Mouse (Mus musculus) neural tube, embryonic 15.5 days (tissue): ENCODE data around the gene Gm47189. TPM values are rescaled to one million over a fixed set of nuclear protein-coding genes. Genes with fewer than 3 reads are reported as not detected.
"Not testable (repeated sequence)": the region's sequence is repeated elsewhere in the genome, so short reads cannot be mapped to it uniquely, and the experiment has no call there.

Source experiments
- ATAC-seq: fragments of 200-750 bp; cut with Nextera tagmentation; 2 replicates; pipeline ENCODE4 v1.8.0; 2017; ENCODE audit warnings: mild to moderate bottlenecking, moderate TSS enrichment, moderate library complexity; ENCODE audit not compliant: low FRiP score
- H3K27ac ChIP-seq: fragments of 300-500 bp; sonication (generic); replicated peaks from 2 replicates; pipeline ENCODE4 v1.5.1; 2015; ENCODE audit warnings: mild to moderate bottlenecking, inconsistent platforms
- H3K27me3 ChIP-seq: fragments of 300-500 bp; sonication (generic); replicated peaks from 2 replicates; pipeline ENCODE4 v1.6.1; 2015; ENCODE audit warnings: inconsistent platforms
- H3K36me3 ChIP-seq: fragments of 300-500 bp; sonication (generic); 2 replicates; pipeline ENCODE4 v1.6.1; 2015; ENCODE audit warnings: inconsistent platforms
- H3K4me1 ChIP-seq: fragments of 300-500 bp; sonication (generic); 2 replicates; pipeline ENCODE4 v1.6.1; 2015; ENCODE audit warnings: inconsistent platforms
- H3K4me2 ChIP-seq: fragments of 300-500 bp; sonication (generic); 2 replicates; pipeline ENCODE4 v1.6.1; 2015; ENCODE audit warnings: inconsistent platforms, mild to moderate bottlenecking, moderate library complexity
- H3K4me3 ChIP-seq: fragments of 300-500 bp; sonication (generic); replicated peaks from 2 replicates; pipeline ENCODE4 v1.5.1; 2015; ENCODE audit warnings: mild to moderate bottlenecking, inconsistent platforms
- H3K9ac ChIP-seq: fragments of 300-500 bp; sonication (generic); replicated peaks from 2 replicates; pipeline ENCODE4 v1.6.1; 2015; ENCODE audit warnings: mild to moderate bottlenecking, inconsistent platforms
- H3K9me3 ChIP-seq: fragments of 300-500 bp; sonication (generic); replicated peaks from 2 replicates; pipeline ENCODE4 v1.6.1; 2016; ENCODE audit warnings: inconsistent platforms
- WGBS: fragments of 180-500 bp; shearing (Covaris S2); methylation state at CpG from one replicate; pipeline ENCODE4 v1.1.7; 2015; ENCODE audit warnings: mixed read lengths; 5-methylcytosine and 5-hydroxymethylcytosine counted together
- polyA plus RNA-seq: library from polyadenylated mRNA; unstranded; fragments of >200 nt; fragmentation: Nextera tagmentation; extraction: Ambion mirVana; gene quantifications from 2 replicates; pipeline ENCODE4 v1.2.1, GENCODE M21; 2015

Gm47189 gene
- polyA plus RNA-seq: not detected in 2 replicates

GRCm38 (mm10) chr14:41772341-41772740 is at the start of gene Gm47189:
Gene Gm47189, minus strand, starts transcription at chr14:41772441.
- H3K9ac ChIP-seq, ATAC-seq, H3K27me3 ChIP-seq, H3K4me3 ChIP-seq, H3K9me3 ChIP-seq, H3K36me3 ChIP-seq, H3K4me2 ChIP-seq, H3K4me1 ChIP-seq, H3K27ac ChIP-seq: not testable (repeated sequence)

- H3K4me2 ChIP-seq, H3K4me3 ChIP-seq, H3K9me3 ChIP-seq, H3K9ac ChIP-seq, ATAC-seq, H3K4me1 ChIP-seq, H3K27ac ChIP-seq, H3K36me3 ChIP-seq, H3K27me3 ChIP-seq: not testable (repeated sequence)
- 94% methylated on average over 2 of the region's 3 CpGs for WGBS
Observed at GRCm38 (mm10) chr14:41755931-41756330, 16.3 kb downstream of the Gm47189 start.

- WGBS: 100% methylated on average over 1 of the region's 1 CpGs
- H3K27ac ChIP-seq, H3K9me3 ChIP-seq, H3K27me3 ChIP-seq, H3K4me2 ChIP-seq, H3K4me3 ChIP-seq, H3K4me1 ChIP-seq, H3K9ac ChIP-seq, H3K36me3 ChIP-seq, ATAC-seq: not testable (repeated sequence)
Observed at GRCm38 (mm10) chr14:41750514-41750913, 21.7 kb downstream of the Gm47189 start, which contains the start of gene Gm7929. Gene Gm7929, minus strand, starts transcription at chr14:41750614.

- H3K4me3 ChIP-seq, H3K9me3 ChIP-seq, H3K27me3 ChIP-seq, H3K4me2 ChIP-seq, ATAC-seq, H3K9ac ChIP-seq, H3K4me1 ChIP-seq, H3K36me3 ChIP-seq, H3K27ac ChIP-seq: not testable (repeated sequence)
- 76% methylated on average over 16 of the region's 17 CpGs for WGBS
Observed at GRCm38 (mm10) chr14:41723437-41723836, 48.8 kb downstream of the Gm47189 start.

GRCm38 (mm10) chr14:41717180-41717579 is 55.1 kb downstream of the Gm47189 start:
- H3K4me2 ChIP-seq, H3K27ac ChIP-seq, H3K9me3 ChIP-seq, H3K27me3 ChIP-seq, H3K4me3 ChIP-seq, H3K36me3 ChIP-seq, H3K9ac ChIP-seq, H3K4me1 ChIP-seq, ATAC-seq: not testable (repeated sequence)
- 90% methylated on average over 1 of the region's 1 CpGs for WGBS

Other genes starting within 250 kb of the Gm47189 start
- not detected in 2 replicates for gene Gm7970, start 216.9 kb downstream of the Gm47189 start, polyA plus RNA-seq
- not detected in 2 replicates for gene 1700049E17Rik2, start 199.2 kb downstream of the Gm47189 start, polyA plus RNA-seq
- not detected in 2 replicates for gene Gm3072, start 147.8 kb downstream of the Gm47189 start, polyA plus RNA-seq
- gene Gm3676, start 126.0 kb downstream of the Gm47189 start, polyA plus RNA-seq: not detected in 2 replicates
- gene Gm8068, start 70.6 kb downstream of the Gm47189 start, polyA plus RNA-seq: not detected in 2 replicates
- not detected in 2 replicates for gene Gm7929, start 21.8 kb downstream of the Gm47189 start, polyA plus RNA-seq
- gene Gm7980, start 134.8 kb upstream of the Gm47189 start, polyA plus RNA-seq: not detected in 2 replicates
- gene 1700049E17Rik1, start 152.5 kb upstream of the Gm47189 start, polyA plus RNA-seq: not detected in 2 replicates
- not detected in 2 replicates for gene 1700024B05Rik, start 171.6 kb upstream of the Gm47189 start, polyA plus RNA-seq
- not detected in 2 replicates for gene Gm6401, start 195.5 kb upstream of the Gm47189 start, polyA plus RNA-seq
- gene Gm3543, start 210.9 kb upstream of the Gm47189 start, polyA plus RNA-seq: not detected in 2 replicates